ENCODE assay signal across 8 mouse cellular contexts in the genomic region with DNA sequence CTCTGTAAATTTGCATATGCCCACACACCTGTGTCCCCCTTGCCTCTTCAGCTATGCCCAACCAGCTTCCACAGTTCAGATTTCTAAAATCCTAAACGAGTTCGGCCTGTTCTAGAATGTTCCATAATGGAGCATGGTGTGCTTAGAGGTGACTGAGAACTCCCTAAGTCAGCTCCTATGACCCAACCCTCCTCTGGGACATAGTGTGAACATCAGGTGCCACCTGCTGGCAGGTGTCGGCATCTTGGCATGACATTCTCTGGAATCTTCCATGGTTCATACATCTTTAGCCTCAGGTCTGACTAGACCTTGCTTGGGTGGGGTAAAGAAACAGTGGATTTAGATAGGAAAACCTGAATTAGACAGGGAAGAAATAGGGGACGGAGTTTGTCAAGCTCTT. TPM values are rescaled to one million over a fixed set of nuclear protein-coding genes. Genes with fewer than 3 reads are reported as not detected.
DNase-seq lines count a peak whose midpoint lies in the region; ATAC-seq and TF ChIP-seq lines count a peak whose summit lies in the region.

No protein-coding gene starts in this region.

- no peaks in the 10 kb centered on the region for H3K4me1 ChIP-seq in cortical plate, adult 2 months (ENCODE audit: control insufficient read depth, insufficient read depth, low read length)
- peaks cover 26% of the 10 kb centered on the region for H3K4me1 ChIP-seq in liver, embryonic 12.5 days
- no peaks in the 10 kb centered on the region for H3K4me1 ChIP-seq in hindbrain, embryonic 14.5 days (replicated peaks; ENCODE audit: control insufficient read depth, insufficient read depth, low read length)

- no peak for TF ChIP-seq POLR2A in cortical plate, adult 2 months (IDR thresholded peaks at IDR 0.05; ENCODE audit: extremely low read depth, insufficient read depth, low read length)

- H3K4me2 ChIP-seq in liver, embryonic 12.5 days = peak overlapping the region; percentile 53
- no peak overlapping the region for H3K4me2 ChIP-seq in hindbrain, embryonic 14.5 days (replicated peaks)

- no peaks in the 10 kb centered on the region for H3K36me3 ChIP-seq in liver, embryonic 12.5 days
- no peaks in the 10 kb centered on the region for H3K36me3 ChIP-seq in hindbrain, embryonic 14.5 days (replicated peaks; ENCODE audit: control insufficient read depth, insufficient read depth)

- peaks cover 11% of the 10 kb centered on the region for H3K27me3 ChIP-seq in liver, embryonic 12.5 days (replicated peaks)
- no peaks in the 10 kb centered on the region for H3K27me3 ChIP-seq in hindbrain, embryonic 14.5 days (ENCODE audit: control insufficient read depth, insufficient read depth, low read length)

- H3K9ac ChIP-seq in liver, embryonic 12.5 days = peak overlapping the region; percentile 44; the same call in 1 of the 2 replicates
- no peak overlapping the region for H3K9ac ChIP-seq in hindbrain, embryonic 14.5 days

- DNase-seq in cerebellum, adult 8-10 months = peak; percentile 25
- no peak for DNase-seq in cerebellum, postnatal 14 days
- peak; percentile 57 for DNase-seq in CD4-positive helper T cell, adult 2 months (ENCODE audit: low read depth, low spot score)
- peak; percentile 72 to 84 for DNase-seq in spleen, postnatal 4 days (ENCODE audit: low spot score in 2 of 2)
- no peak for DNase-seq in hindbrain, embryonic 14.5 days (ENCODE audit: low spot score)
- DNase-seq in layer of hippocampus, adult 18-20 months (ENCODE audit: low spot score in 2 of 2) = no peak

- peak; percentile 54 for TF ChIP-seq CTCF in cortical plate, adult 2 months (IDR thresholded peaks at IDR 0.05; ENCODE audit: extremely low read depth, insufficient read depth, low read length)

- H3K27ac ChIP-seq in cortical plate, adult 2 months (ENCODE audit: insufficient read depth, low read length) = no peak overlapping the region
- H3K27ac ChIP-seq in liver, embryonic 12.5 days = peak overlapping the region; percentile 82
- no peak overlapping the region for H3K27ac ChIP-seq in hindbrain, embryonic 14.5 days

- peak; percentile 52 for ATAC-seq in liver, embryonic 12.5 days
- no peak for ATAC-seq in hindbrain, embryonic 14.5 days (ENCODE audit: low FRiP score)

- H3K9me3 ChIP-seq in liver, embryonic 12.5 days (replicated peaks) = no peaks in the 10 kb centered on the region
- no peaks in the 10 kb centered on the region for H3K9me3 ChIP-seq in hindbrain, embryonic 14.5 days (ENCODE audit: control insufficient read depth, low read length)

- WGBS in liver, embryonic 12.5 days (ENCODE audit: insufficient replicate concordance) = 62% methylated on average over 4 of the region's 4 CpGs
- 85% methylated on average over 4 of the region's 4 CpGs for WGBS in hindbrain, embryonic 14.5 days

- H3K4me3 ChIP-seq in cortical plate, adult 2 months (ENCODE audit: insufficient read depth, low read length) = no peak overlapping the region
- H3K4me3 ChIP-seq in liver, embryonic 12.5 days = no peak overlapping the region
- H3K4me3 ChIP-seq in hindbrain, embryonic 14.5 days (replicated peaks; ENCODE audit: low read length) = no peak overlapping the region

RNA-seq across cellular contexts. Expression of a gene that starts 15.9 kb away (rescaled TPM):
- polyA plus RNA-seq in cortical plate, adult 2 months (2012; rRNA removed) = 0.02 TPM in 1 of 2 replicates, not detected in the other
- polyA plus RNA-seq in liver, embryonic 12.5 days (2016; fragmentation: Nextera tagmentation; extraction: Ambion mirVana) = 1.5 and 1.9 TPM in 2 replicates
- 0.18 and 0.33 TPM in 2 replicates for polyA plus RNA-seq in hindbrain, embryonic 14.5 days (2014; fragmentation: Nextera tagmentation; extraction: Ambion mirVana)
- not detected for total RNA-seq in layer of hippocampus, adult 18-20 months (2021)

RNA-seq across cellular contexts. Expression of a gene that starts 19.1 kb away (rescaled TPM):
- polyA plus RNA-seq in cortical plate, adult 2 months (2012; rRNA removed) = 0.36 and 0.44 TPM in 2 replicates
- polyA plus RNA-seq in liver, embryonic 12.5 days (2016; fragmentation: Nextera tagmentation; extraction: Ambion mirVana) = 0.14 and 0.17 TPM in 2 replicates
- polyA plus RNA-seq in hindbrain, embryonic 14.5 days (2014; fragmentation: Nextera tagmentation; extraction: Ambion mirVana) = 0.36 and 0.72 TPM in 2 replicates
- not detected for total RNA-seq in layer of hippocampus, adult 18-20 months (2021)

Comparison
In these comparisons a context has a peak if more than half of its experiments do, and no peak if none do; other contexts are left out.
1. DNase-seq: peak in cerebellum, adult 8-10 months (single experiment), CD4-positive helper T cell, adult 2 months (single experiment) and spleen, postnatal 4 days (2 of 2); none in cerebellum, postnatal 14 days (0 of 2), hindbrain, embryonic 14.5 days (single experiment) and layer of hippocampus, adult 18-20 months (0 of 2).